Mouse (Mus musculus) lung, embryonic 14.5 days (tissue): Measurements from ENCODE around the gene Szrd1. TPM values are rescaled to one million over a fixed set of nuclear protein-coding genes. Genes with fewer than 3 reads are reported as not detected.

ENCODE experiments used
- ATAC-seq: fragments of 200-750 bp; cut with Nextera tagmentation; 2 replicates; pipeline ENCODE4 v1.8.0; 2017; ENCODE audit warnings: mild to moderate bottlenecking, moderate TSS enrichment, moderate library complexity; ENCODE audit not compliant: insufficient read depth
- DNase-seq: peaks from one replicate; pipeline ENCODE4 v3.0.0-alpha.2; 2015
- H3K27ac ChIP-seq: fragments of 300-500 bp; sonication (generic); 2 replicates; pipeline ENCODE4 v1.5.1; 2014; ENCODE audit warnings: low read depth, mild to moderate bottlenecking, moderate library complexity
- H3K27me3 ChIP-seq: fragments of 300-500 bp; sonication (generic); 2 replicates; pipeline ENCODE4 v1.6.1; 2014; ENCODE audit warnings: low read length, control low read depth; ENCODE audit not compliant: insufficient read depth
- H3K36me3 ChIP-seq: fragments of 300-500 bp; sonication (generic); 2 replicates; pipeline ENCODE4 v1.6.1; 2014; ENCODE audit warnings: control low read depth; ENCODE audit not compliant: insufficient read depth
- H3K4me1 ChIP-seq: fragments of 300-500 bp; sonication (generic); 2 replicates; pipeline ENCODE4 v1.6.1; 2014; ENCODE audit warnings: antibody characterized with exemption, control low read depth; ENCODE audit not compliant: insufficient read depth
- H3K4me2 ChIP-seq: fragments of 300-500 bp; sonication (generic); 2 replicates; pipeline ENCODE4 v1.6.1; 2014; ENCODE audit warnings: mild to moderate bottlenecking
- H3K4me3 ChIP-seq: fragments of 300-500 bp; sonication (generic); 2 replicates; pipeline ENCODE4 v1.5.1; 2014; ENCODE audit warnings: low read depth, low read length
- H3K9ac ChIP-seq: fragments of 300-500 bp; sonication (generic); 2 replicates; pipeline ENCODE4 v1.6.1; 2014
- H3K9me3 ChIP-seq: fragments of 300-500 bp; sonication (generic); 2 replicates; pipeline ENCODE4 v1.6.1; 2016; ENCODE audit warnings: low read depth, low read length, control low read depth
- CTCF ChIP-seq: IDR thresholded peaks from 2 replicates; pipeline ENCODE4 v1.5.1; 2016; ENCODE audit warnings: antibody characterized with exemption, low read depth
- WGBS: fragments of 180-500 bp; shearing (Covaris S2); extraction: QIAGEN DNeasy Blood & Tissue Kit; methylation state at CpG from one replicate; pipeline ENCODE4 v1.1.7; 2014; 5-methylcytosine and 5-hydroxymethylcytosine counted together
- polyA plus RNA-seq: library from polyadenylated mRNA; unstranded; fragments of >200 nt; fragmentation: Nextera tagmentation; extraction: Ambion mirVana; gene quantifications from 2 replicates; pipeline ENCODE4 v1.2.1, GENCODE M21; 2014

The Szrd1 gene
- polyA plus RNA-seq, 1 experiment from 2014 or later = 29.8 TPM

DNA sequence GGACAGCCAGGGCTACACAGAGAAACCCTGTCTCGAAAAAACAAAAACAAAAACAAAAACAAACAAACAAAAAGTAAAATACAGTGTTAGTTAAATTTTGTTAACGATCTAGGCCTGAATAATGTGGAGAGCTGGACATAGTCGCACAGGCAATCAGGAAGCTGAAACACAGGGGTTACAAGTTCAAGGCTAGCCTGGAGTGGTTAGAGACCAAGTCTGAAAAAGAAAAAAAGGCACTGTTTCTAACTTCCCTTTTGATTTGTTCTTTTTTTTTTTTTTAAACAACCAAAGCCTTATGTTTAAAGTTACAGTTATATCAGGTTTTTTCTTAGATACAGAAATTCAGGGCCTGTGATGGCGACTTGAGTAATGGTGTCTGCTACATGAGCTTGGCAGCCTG lies 20.6 kb upstream of the Szrd1 start:
- WGBS = 78% methylated on average over 4 of the region's 4 CpGs
- Histone ChIP-seq H3K9me3 (no peaks in the 10 kb centered on the region), H3K27ac (no peak overlapping the region), H3K4me2 (no peak overlapping the region), H3K9ac (no peak overlapping the region), H3K4me3 (no peak overlapping the region), H3K27me3 (no peaks in the 10 kb centered on the region), H3K36me3 (no peaks in the 10 kb centered on the region), H3K4me1 (no peaks in the 10 kb centered on the region)
- no peak for ATAC-seq
- no peak for TF ChIP-seq CTCF
- DNase-seq = no peak

- no peak for DNase-seq
- H3K4me1 ChIP-seq = no peaks in the 10 kb centered on the region
- H3K9me3 ChIP-seq = no peaks in the 10 kb centered on the region
- H3K4me2 ChIP-seq = no peak overlapping the region
- ATAC-seq = no peak
- H3K9ac ChIP-seq = no peak overlapping the region
- H3K27me3 ChIP-seq = no peaks in the 10 kb centered on the region
- 45% methylated on average over 5 of the region's 5 CpGs for WGBS
- TF ChIP-seq CTCF = no peak
- no peak overlapping the region for H3K27ac ChIP-seq
- no peaks in the 10 kb centered on the region for H3K36me3 ChIP-seq
- H3K4me3 ChIP-seq = no peak overlapping the region
These were observed 20.1 kb upstream of the Szrd1 start for GRCm38 (mm10) chr4:141159666-141160065.

- Histone ChIP-seq H3K27me3 (no peaks in the 10 kb centered on the region), H3K27ac (no peak overlapping the region), H3K9me3 (no peaks in the 10 kb centered on the region), H3K9ac (no peak overlapping the region), H3K4me1 (no peaks in the 10 kb centered on the region), H3K36me3 (no peaks in the 10 kb centered on the region), H3K4me2 (no peak overlapping the region), H3K4me3 (no peak overlapping the region)
- ATAC-seq = no peak
- DNase-seq = no peak
- WGBS = 34% methylated on average over 11 of the region's 11 CpGs
- TF ChIP-seq CTCF = no peak
These were observed 19.5 kb upstream of the Szrd1 start for GRCm38 (mm10) chr4:141159093-141159492.

GRCm38 (mm10) chr4:141158609-141159008 lies 19.0 kb upstream of the Szrd1 start:
- Histone ChIP-seq H3K4me3 (no peak overlapping the region), H3K36me3 (no peaks in the 10 kb centered on the region), H3K4me1 (no peaks in the 10 kb centered on the region), H3K9me3 (no peaks in the 10 kb centered on the region), H3K27ac (no peak overlapping the region), H3K27me3 (no peaks in the 10 kb centered on the region), H3K9ac (no peak overlapping the region), H3K4me2 (no peak overlapping the region)
- 86% methylated on average over 2 of the region's 2 CpGs for WGBS
- no peak for DNase-seq
- no peak for TF ChIP-seq CTCF
- no peak for ATAC-seq

- no peak overlapping the region for H3K27ac ChIP-seq
- no peaks in the 10 kb centered on the region for H3K27me3 ChIP-seq
- H3K36me3 ChIP-seq = no peaks in the 10 kb centered on the region
- no peaks in the 10 kb centered on the region for H3K4me1 ChIP-seq
- H3K9me3 ChIP-seq = no peaks in the 10 kb centered on the region
- DNase-seq (no peak), ATAC-seq (no peak)
- H3K4me3 ChIP-seq = no peak overlapping the region
- WGBS = 67% methylated on average over 4 of the region's 4 CpGs
- no peak overlapping the region for H3K9ac ChIP-seq
- TF ChIP-seq CTCF = no peak
- no peak overlapping the region for H3K4me2 ChIP-seq
These were observed 17.9 kb upstream of the Szrd1 start for GRCm38 (mm10) chr4:141157485-141157884.

DNA sequence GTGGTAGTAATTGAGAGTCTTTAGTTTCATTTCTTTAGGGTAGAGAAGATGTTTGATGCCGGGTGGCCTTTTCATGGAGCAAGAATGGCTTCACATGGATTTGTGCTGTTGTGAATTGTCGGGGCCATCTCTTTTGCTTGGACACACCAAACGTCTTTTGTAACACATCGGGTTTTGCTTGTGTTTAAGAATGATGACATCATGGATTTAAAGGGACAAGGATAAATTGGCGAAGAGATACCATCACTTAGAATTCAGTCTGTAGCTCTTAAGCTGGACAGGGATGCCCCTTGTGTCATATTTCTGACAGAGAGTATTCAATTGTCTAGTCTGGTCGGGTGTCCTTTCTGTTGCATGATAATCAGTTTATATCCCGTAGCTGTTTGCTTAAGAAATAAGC lies 9.5 kb upstream of the Szrd1 start:
- 22% methylated on average over 7 of the region's 7 CpGs for WGBS

DNA sequence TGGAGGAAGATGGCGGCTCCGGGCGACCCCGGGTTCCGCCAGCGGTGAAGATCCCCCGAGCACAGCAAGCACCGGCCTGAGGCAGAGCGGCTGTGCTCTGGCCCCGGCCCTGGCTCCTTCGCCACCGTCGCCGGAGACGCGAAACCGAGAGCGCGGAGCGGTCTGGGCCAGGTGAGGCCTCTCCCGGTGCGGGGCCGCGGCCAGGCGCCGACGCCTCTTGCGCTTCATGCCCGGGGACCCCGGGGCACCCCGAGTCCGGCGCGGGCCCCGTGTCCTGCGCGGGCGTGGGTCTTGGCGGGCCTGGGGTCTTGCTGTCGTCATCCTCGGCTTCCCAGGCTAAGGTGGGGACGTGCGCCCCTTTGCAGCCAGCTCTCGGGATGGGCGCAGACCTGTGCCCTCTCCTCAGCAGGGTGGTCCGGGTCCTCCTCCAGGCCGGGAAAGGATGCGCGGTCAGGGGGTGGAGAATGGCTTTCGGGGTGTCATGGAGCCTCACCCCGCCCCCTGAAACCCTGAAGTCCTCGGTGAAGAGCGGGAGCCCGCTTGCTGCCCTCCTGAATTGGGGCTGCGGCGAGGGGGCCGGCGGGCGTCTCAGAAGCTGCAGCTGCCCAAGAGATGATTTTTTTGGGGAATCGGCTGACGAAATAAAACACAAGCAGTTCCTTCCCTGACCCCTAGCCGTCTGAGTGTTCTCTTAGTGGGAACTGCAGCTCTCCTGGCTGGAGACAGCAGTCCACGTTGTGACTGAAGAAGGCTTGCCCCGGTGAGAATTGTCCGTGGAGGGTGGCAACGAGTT lies 8.6 kb upstream of the Szrd1 start:
- Histone ChIP-seq H3K36me3 (no peaks in the 10 kb centered on the region), H3K27me3 (no peaks in the 10 kb centered on the region), H3K4me1 (peaks cover 12% of the 10 kb centered on the region; the same call in 1 of the 2 replicates), H3K9me3 (no peaks in the 10 kb centered on the region), H3K4me2 (peak overlapping the region; percentile 83), H3K4me3 (peak overlapping the region; percentile 94), H3K9ac (peak overlapping the region; percentile 97), H3K27ac (peak overlapping the region; percentile 95)
- TF ChIP-seq CTCF = peak; percentile 25
- WGBS = under 1% methylated on average over 64 of the region's 66 CpGs
- peak; percentile 64 for DNase-seq
- ATAC-seq = peak; percentile 80

More for the DNA sequence above, 9.5 kb upstream of the Szrd1 start:
- no peaks in the 10 kb centered on the region for H3K9me3 ChIP-seq
- peaks cover 12% of the 10 kb centered on the region; the same call in 1 of the 2 replicates for H3K4me1 ChIP-seq
- H3K4me3 ChIP-seq = peak overlapping the region; percentile 94
- peak overlapping the region; percentile 97 for H3K9ac ChIP-seq
- no peak overlapping the region for H3K27ac ChIP-seq
- ATAC-seq = no peak
- peak overlapping the region; percentile 83 for H3K4me2 ChIP-seq
- DNase-seq = no peak
- TF ChIP-seq CTCF = no peak
- no peaks in the 10 kb centered on the region for H3K27me3 ChIP-seq
- H3K36me3 ChIP-seq = no peaks in the 10 kb centered on the region
